Mouse (Mus musculus): ENCODE results near the gene Maz. TPM values are rescaled to one million over a fixed set of nuclear protein-coding genes. Genes with fewer than 3 reads are reported as not detected.

The Maz gene
- polyA plus RNA-seq, 1 experiment from 2014 or later, result 66.9 TPM

DNA sequence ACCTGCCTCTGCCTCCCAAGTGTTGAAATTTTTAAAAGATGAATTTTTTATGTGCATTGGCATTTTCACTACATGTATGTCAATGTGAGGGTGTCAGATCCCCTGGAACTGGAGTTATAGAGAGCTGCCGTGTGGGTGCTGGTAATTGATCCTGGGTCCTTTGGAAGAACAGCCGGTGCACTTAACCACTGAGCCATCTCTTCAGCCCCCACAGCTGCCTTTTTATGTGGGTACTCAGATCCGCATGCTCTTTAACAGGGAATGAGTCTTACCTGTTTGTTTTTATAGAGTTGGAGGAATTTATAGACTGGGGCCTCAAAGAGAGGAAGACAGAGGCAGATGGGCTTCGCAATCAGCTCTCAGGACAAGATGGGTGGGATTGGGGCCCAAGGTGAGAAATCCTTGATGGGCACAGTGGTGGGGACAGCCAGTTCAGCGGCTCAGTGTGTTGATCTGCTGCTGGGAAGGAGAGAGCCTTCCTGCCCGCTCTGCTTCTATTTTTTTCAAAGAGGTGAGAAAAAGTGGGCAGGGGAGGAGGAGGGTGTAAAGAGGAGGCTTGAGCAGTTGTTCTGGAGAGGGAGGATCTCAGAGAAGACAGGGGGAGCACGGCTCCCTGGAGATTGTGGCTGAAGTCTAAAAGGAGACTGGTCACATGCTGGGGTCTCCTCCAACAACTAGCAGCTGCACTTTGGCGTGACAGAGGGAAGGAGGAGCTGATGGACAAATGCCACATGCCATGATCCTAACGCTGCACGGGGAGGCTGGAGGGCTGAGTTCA, 42.0 kb downstream of the Maz start:
- H3K36me3 ChIP-seq, result peaks cover 20% of the 10 kb centered on the region
- 0 out of 2 replicates have a peak overlapping the region, but pooled peaks have one; percentile 3 for H3K27ac ChIP-seq
- WGBS, result 41% methylated on average over 10 of the region's 10 CpGs
- DNase-seq (ENCODE audit: low spot score), result no peak
- no peak overlapping the region for H3K4me3 ChIP-seq
- peaks cover 19% of the 10 kb centered on the region; the same call in 1 of the 2 replicates for H3K27me3 ChIP-seq (ENCODE audit: insufficient read depth, poor library complexity, severe bottlenecking)
- H3K9me3 ChIP-seq, result no peaks in the 10 kb centered on the region
- H3K4me1 ChIP-seq, result 0 out of 2 replicates have a peak, but pooled peaks cover 12% of the 10 kb centered on the region

DNA sequence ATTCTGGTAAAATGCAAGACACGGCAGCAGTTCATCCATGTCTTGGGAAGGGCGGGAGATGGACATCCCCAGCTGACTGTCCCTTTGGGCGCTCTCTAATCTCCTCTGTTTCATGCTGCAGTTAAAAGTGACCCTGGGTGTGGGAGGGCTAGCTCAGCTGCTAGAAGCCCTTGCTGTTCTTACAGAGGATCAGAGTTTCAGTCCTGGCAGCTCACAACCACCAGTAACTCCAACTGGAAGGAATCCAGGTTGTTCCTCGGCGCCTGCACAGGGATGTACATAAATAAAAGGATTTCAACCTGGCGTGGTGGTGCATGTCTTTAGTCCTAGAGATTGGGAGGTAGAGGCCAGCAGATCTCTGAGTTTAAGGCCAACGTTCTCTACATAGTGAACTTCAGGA, 43.7 kb downstream of the Maz start:
- H3K36me3 ChIP-seq, result peaks cover 31% of the 10 kb centered on the region
- WGBS, result 73% methylated on average over 7 of the region's 7 CpGs

DNA sequence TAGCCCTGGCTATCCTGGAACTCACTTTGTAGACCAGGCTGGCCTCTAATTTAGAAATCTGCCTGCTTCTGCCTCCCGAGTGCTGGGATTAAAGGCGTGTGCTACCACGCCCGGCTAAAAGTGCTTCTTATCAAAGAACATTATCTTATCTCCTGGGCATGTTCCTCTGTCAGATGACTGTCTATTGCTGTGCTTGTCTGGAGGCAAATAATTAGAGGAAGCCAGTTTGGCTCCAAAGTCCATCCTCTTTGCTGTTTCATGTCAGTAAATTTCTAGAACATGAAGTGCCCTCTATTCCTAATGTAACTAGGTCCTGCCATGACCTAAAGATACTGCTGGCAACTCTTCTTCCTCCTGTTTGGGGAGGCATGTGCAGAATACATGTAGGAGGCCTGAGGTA, 44.8 kb downstream of the Maz start:
- Histone ChIP-seq H3K9me3 (no peaks in the 10 kb centered on the region), H3K36me3 (peaks cover 36% of the 10 kb centered on the region), H3K4me1 (peaks cover 18% of the 10 kb centered on the region), H3K27ac (no peak overlapping the region), H3K27me3 (ENCODE audit: insufficient read depth, poor library complexity, severe bottlenecking) (peaks cover under 1% of the 10 kb centered on the region; the same call in 1 of the 2 replicates), H3K4me3 (no peak overlapping the region)
- DNase-seq (ENCODE audit: low spot score), result no peak
- 71% methylated on average over 4 of the region's 4 CpGs for WGBS

More for the DNA sequence above, 43.7 kb downstream of the Maz start:
- Histone ChIP-seq H3K4me3 (no peak overlapping the region), H3K27ac (no peak overlapping the region), H3K4me1 (0 out of 2 replicates have a peak, but pooled peaks cover 15% of the 10 kb centered on the region), H3K9me3 (no peaks in the 10 kb centered on the region), H3K27me3 (ENCODE audit: insufficient read depth, poor library complexity, severe bottlenecking) (peaks cover 6% of the 10 kb centered on the region; the same call in 1 of the 2 replicates)
- DNase-seq (ENCODE audit: low spot score), result no peak

DNA sequence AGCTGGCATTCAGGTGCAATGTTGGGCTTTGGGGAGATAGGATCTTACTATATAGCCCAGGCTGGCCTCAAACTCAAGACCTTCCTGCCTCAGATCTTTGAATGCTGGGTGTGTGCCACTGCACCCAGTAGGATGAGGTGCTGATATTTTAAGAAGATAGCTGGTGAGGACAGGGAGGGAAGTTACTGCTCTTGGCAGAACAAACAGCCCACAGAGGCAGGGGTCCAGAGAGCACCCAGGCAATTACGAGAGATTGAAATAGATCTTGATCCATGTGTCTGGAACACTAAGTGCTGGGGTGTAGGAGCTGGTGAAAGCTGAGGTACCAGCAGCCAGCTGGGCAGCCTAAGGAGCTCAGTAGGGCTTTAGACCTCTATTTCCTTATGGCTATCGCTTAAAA, 45.2 kb downstream of the Maz start:
- Histone ChIP-seq H3K36me3 (peaks cover 36% of the 10 kb centered on the region), H3K9me3 (no peaks in the 10 kb centered on the region), H3K27ac (no peak overlapping the region), H3K4me3 (no peak overlapping the region), H3K27me3 (ENCODE audit: insufficient read depth, poor library complexity, severe bottlenecking) (no peaks in the 10 kb centered on the region), H3K4me1 (peaks cover 21% of the 10 kb centered on the region)
- DNase-seq (ENCODE audit: low spot score), result no peak
- WGBS, result 77% methylated on average over 2 of the region's 2 CpGs

DNA sequence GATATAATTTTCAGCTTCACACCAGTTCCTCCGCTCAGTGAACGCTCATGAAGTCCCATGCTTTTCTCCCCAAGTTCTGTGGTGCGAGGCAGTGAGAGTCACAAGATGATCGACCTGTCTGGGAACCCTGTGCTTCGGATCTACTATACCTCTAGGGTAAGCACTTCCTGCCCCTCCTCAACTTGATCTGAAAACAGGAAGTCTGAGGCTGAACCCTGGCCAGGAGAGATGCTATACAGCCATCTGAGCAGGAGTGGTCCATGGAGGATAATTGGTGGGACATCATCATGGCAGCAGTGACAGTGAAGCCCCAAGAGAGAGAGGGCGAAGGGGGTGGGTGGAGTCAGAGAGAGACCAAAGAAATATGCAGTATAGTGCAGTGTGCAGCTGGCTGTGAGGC, 48.0 kb downstream of the Maz start:
- DNase-seq (ENCODE audit: low spot score), result no peak
- WGBS, result 89% methylated on average over 6 of the region's 6 CpGs

DNA sequence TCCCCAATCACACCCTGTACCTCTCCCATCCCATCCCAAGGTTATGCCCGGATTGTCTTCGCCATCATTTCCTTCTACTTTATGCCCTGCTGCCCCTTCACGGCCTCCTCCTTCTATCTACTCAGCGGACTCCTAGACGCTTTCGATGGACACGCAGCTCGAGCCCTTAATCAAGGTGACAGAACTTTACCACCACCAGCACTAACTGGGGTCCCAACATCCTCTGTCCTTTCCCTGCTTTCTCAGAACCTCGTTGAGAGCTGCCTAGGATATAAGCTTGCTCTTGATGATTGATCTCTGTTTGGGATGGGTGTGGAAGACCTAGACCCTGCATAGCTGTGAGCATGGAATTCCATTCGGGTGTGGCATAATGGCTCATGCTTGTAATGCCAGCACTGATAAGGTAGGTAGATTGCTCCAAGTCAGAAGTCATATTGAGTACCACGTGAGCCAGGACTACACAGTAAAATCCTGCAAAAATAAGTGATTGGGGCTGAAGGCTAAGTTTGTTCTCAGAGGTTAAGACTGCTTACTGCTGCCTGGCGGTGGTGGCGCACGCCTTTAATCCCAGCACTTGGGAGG, 49.9 kb downstream of the Maz start:
- WGBS, result 25% methylated on average over 14 of the region's 14 CpGs
- no peak for DNase-seq (ENCODE audit: low spot score)

More for the DNA sequence above, 48.0 kb downstream of the Maz start:
- peaks cover 16% of the 10 kb centered on the region for H3K4me1 ChIP-seq
- H3K4me3 ChIP-seq, result no peak overlapping the region
- no peaks in the 10 kb centered on the region for H3K9me3 ChIP-seq
- H3K27ac ChIP-seq, result no peak overlapping the region
- H3K27me3 ChIP-seq (ENCODE audit: insufficient read depth, poor library complexity, severe bottlenecking), result no peaks in the 10 kb centered on the region
- H3K36me3 ChIP-seq, result peaks cover 36% of the 10 kb centered on the region

DNA sequence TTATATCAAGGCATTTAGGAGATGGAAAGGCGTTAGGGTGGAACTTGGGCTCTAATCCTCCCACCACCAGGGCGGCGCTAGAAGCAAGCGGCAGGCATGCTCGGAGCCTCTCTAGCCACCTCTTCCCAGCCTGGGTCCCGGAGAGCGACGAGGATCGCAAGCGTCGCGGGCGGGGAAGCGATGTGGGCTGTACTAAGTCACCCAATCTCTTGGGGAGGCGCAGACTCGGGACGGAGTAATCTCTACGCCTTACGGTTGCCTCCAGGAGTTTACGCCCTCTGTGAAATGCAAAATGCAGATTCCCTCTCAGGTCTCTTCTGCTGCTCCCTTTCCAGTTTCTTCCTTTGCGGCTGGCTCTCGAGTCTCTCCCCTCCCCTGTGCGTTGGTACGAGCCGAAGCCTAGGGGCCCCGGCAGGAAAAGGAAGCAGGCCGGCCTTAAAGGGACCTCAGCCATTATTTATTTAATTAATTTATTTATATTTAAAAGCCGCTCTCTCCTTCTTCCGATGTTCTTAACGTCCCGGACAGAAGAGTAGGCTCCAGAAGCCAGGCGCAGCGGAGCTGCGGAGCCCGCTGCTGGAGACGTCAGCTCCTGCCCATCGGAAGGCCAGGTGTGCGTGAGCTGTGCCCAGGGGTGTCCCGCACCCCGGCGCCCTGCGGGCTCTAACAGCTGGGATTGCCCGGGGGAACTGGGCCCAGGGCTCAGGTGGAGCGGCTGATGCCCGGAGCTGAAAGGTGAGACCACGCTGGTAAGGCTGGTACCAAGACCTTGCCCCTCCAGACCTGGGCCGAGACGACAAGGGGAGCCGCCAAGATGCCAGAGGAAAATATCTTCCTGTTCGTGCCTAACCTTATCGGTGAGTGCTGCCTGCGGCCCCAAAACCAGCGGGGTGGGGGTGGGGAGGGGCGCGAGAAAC, 50.6 kb downstream of the Maz start, which contains the start of gene Cdiptos:
Cdiptos (minus strand) TSS at position 149 of the 917 bp plus-strand sequence.
- Histone ChIP-seq H3K27me3 (ENCODE audit: insufficient read depth, poor library complexity, severe bottlenecking) (no peaks in the 10 kb centered on the region), H3K36me3 (peaks cover 35% of the 10 kb centered on the region), H3K27ac (peak within 1 kb of the TSS; percentile 96), H3K9me3 (no peaks in the 10 kb centered on the region), H3K4me1 (peaks cover 16% of the 10 kb centered on the region), H3K4me3 (peak within 1 kb of the TSS; percentile 91)
- peak; percentile 98 for DNase-seq (ENCODE audit: low spot score)
- under 1% methylated on average over 55 of the region's 55 CpGs for WGBS

More for the DNA sequence above, 49.9 kb downstream of the Maz start:
- H3K36me3 ChIP-seq, result peaks cover 36% of the 10 kb centered on the region
- peak overlapping the region; percentile 96 for H3K27ac ChIP-seq
- peaks cover 16% of the 10 kb centered on the region for H3K4me1 ChIP-seq
- no peaks in the 10 kb centered on the region for H3K9me3 ChIP-seq
- H3K27me3 ChIP-seq (ENCODE audit: insufficient read depth, poor library complexity, severe bottlenecking), result no peaks in the 10 kb centered on the region
- peak overlapping the region; percentile 91 for H3K4me3 ChIP-seq

DNA sequence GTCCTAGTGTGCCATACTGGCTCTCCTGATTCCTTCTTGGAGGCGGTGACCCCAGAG, 51.1 kb downstream of the Maz start, which contains the start of gene Cdipt:
Cdipt (plus strand) TSS at position 22 of the 57 bp plus-strand sequence.
- Histone ChIP-seq H3K27me3 (ENCODE audit: insufficient read depth, poor library complexity, severe bottlenecking) (no peaks in the 10 kb centered on the region), H3K27ac (peak within 1 kb of the TSS; percentile 96), H3K4me3 (peak within 1 kb of the TSS; percentile 91), H3K9me3 (no peaks in the 10 kb centered on the region), H3K36me3 (peaks cover 30% of the 10 kb centered on the region), H3K4me1 (peaks cover 16% of the 10 kb centered on the region)
- DNase-seq (ENCODE audit: low spot score), result no peak
- 4% methylated on average over 1 of the region's 1 CpGs for WGBS

DNA sequence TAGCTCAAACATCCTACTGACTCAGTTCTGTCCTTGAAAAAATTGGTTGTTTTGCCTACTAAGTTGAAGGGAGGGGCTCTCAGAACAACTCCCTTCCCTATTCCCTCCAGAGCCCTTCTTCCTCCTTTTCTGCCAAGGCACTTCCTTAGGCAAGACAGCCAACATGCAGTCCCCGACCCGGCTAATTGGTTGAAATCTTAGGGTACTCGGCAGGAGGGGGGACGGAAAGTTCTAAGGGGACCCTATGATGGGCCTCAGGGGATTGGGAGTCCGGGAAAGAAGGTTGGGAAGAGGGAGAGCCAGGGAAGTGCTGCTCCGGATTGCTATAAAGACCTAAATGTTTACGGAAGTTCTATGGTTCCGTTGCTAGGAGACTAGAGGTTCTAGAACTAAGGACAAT, 51.3 kb downstream of the Maz start:
- Histone ChIP-seq H3K27ac (peak overlapping the region; percentile 96), H3K9me3 (no peaks in the 10 kb centered on the region), H3K4me3 (peak overlapping the region; percentile 91), H3K27me3 (ENCODE audit: insufficient read depth, poor library complexity, severe bottlenecking) (no peaks in the 10 kb centered on the region), H3K4me1 (peaks cover 16% of the 10 kb centered on the region), H3K36me3 (peaks cover 29% of the 10 kb centered on the region)
- 7% methylated on average over 8 of the region's 8 CpGs for WGBS
- DNase-seq (ENCODE audit: low spot score), result no peak

Small RNA genes within 50 kb of the gene (microRNA-seq; reads per million reads assigned to microRNA genes)
- not detected for gene Gm44343

Other genes with a start within 250 kb of the Maz start
- 0.23 and 0.53 TPM in 2 replicates for gene Tbx6, start 245.6 kb downstream of the Maz start, polyA plus RNA-seq (2016; fragmentation: Nextera tagmentation; extraction: Ambion mirVana)
- gene Ppp4c, start 234.5 kb downstream of the Maz start, polyA plus RNA-seq (2016; fragmentation: Nextera tagmentation; extraction: Ambion mirVana), result 233 and 325 TPM in 2 replicates
- gene Fam57b, start 229.4 kb downstream of the Maz start, polyA plus RNA-seq (2016; fragmentation: Nextera tagmentation; extraction: Ambion mirVana), result 0.06 and 0.38 TPM in 2 replicates
- not detected in 2 replicates for gene 4930451I11Rik, start 195.4 kb downstream of the Maz start, polyA plus RNA-seq (2016; fragmentation: Nextera tagmentation; extraction: Ambion mirVana)
- gene Doc2a, start 179.6 kb downstream of the Maz start, polyA plus RNA-seq (2016; fragmentation: Nextera tagmentation; extraction: Ambion mirVana), result 0.28 and 0.64 TPM in 2 replicates
- 31.1 and 35.0 TPM in 2 replicates for gene Hirip3, start 165.1 kb downstream of the Maz start, polyA plus RNA-seq (2016; fragmentation: Nextera tagmentation; extraction: Ambion mirVana)
- 79.1 and 92.0 TPM in 2 replicates for gene Ino80e, start 164.7 kb downstream of the Maz start, polyA plus RNA-seq (2016; fragmentation: Nextera tagmentation; extraction: Ambion mirVana)
- 33.2 and 39.2 TPM in 2 replicates for gene Taok2, start 142.3 kb downstream of the Maz start, polyA plus RNA-seq (2016; fragmentation: Nextera tagmentation; extraction: Ambion mirVana)
- 18.6 and 20.7 TPM in 2 replicates for gene Tmem219, start 104.1 kb downstream of the Maz start, polyA plus RNA-seq (2016; fragmentation: Nextera tagmentation; extraction: Ambion mirVana)
- 15.5 and 21.3 TPM in 2 replicates for gene Kctd13, start 98.2 kb downstream of the Maz start, polyA plus RNA-seq (2016; fragmentation: Nextera tagmentation; extraction: Ambion mirVana)
- gene Asphd1, start 77.5 kb downstream of the Maz start, polyA plus RNA-seq (2016; fragmentation: Nextera tagmentation; extraction: Ambion mirVana), result not detected in 2 replicates
- 0.15 and 0.35 TPM in 2 replicates for gene Sez6l2, start 76.5 kb downstream of the Maz start, polyA plus RNA-seq (2016; fragmentation: Nextera tagmentation; extraction: Ambion mirVana)
- 87.4 and 89.3 TPM in 2 replicates for gene Cdipt, start 51.1 kb downstream of the Maz start, polyA plus RNA-seq (2016; fragmentation: Nextera tagmentation; extraction: Ambion mirVana)
- gene Cdiptos, start 50.9 kb downstream of the Maz start, polyA plus RNA-seq (2016; fragmentation: Nextera tagmentation; extraction: Ambion mirVana), result 1.3 and 1.5 TPM in 2 replicates
- gene Mvp, start 12.4 kb downstream of the Maz start, polyA plus RNA-seq (2016; fragmentation: Nextera tagmentation; extraction: Ambion mirVana), result 8.4 and 9.9 TPM in 2 replicates
- 0.41 TPM in 1 of 2 replicates, not detected in the other for gene Pagr1b, start 10.6 kb downstream of the Maz start, polyA plus RNA-seq (2016; fragmentation: Nextera tagmentation; extraction: Ambion mirVana)
- gene Pagr1a, start 9.7 kb downstream of the Maz start, polyA plus RNA-seq (2016; fragmentation: Nextera tagmentation; extraction: Ambion mirVana), result 64.1 and 99.6 TPM in 2 replicates
- 20.6 and 46.6 TPM in 2 replicates for gene Gm42742, start 5.9 kb downstream of the Maz start, polyA plus RNA-seq (2016; fragmentation: Nextera tagmentation; extraction: Ambion mirVana)
- gene Prrt2, start 5.8 kb downstream of the Maz start, polyA plus RNA-seq (2016; fragmentation: Nextera tagmentation; extraction: Ambion mirVana), result 2.4 and 3.2 TPM in 2 replicates
- gene Kif22, start 15.4 kb upstream of the Maz start, polyA plus RNA-seq (2016; fragmentation: Nextera tagmentation; extraction: Ambion mirVana), result 110 and 145 TPM in 2 replicates
- not detected in 2 replicates for gene Zg16, start 60.3 kb upstream of the Maz start, polyA plus RNA-seq (2016; fragmentation: Nextera tagmentation; extraction: Ambion mirVana)
- 0.73 and 1.0 TPM in 2 replicates for gene AI467606, start 64.3 kb upstream of the Maz start, polyA plus RNA-seq (2016; fragmentation: Nextera tagmentation; extraction: Ambion mirVana)
- 7.2 and 14.5 TPM in 2 replicates for gene Qprt, start 95.2 kb upstream of the Maz start, polyA plus RNA-seq (2016; fragmentation: Nextera tagmentation; extraction: Ambion mirVana)
- 0.06 and 0.50 TPM in 2 replicates for gene Spn, start 110.8 kb upstream of the Maz start, polyA plus RNA-seq (2016; fragmentation: Nextera tagmentation; extraction: Ambion mirVana)
- 49.1 and 61.0 TPM in 2 replicates for gene Cd2bp2, start 169.0 kb upstream of the Maz start, polyA plus RNA-seq (2016; fragmentation: Nextera tagmentation; extraction: Ambion mirVana)
- gene Tbc1d10b, start 181.4 kb upstream of the Maz start, polyA plus RNA-seq (2016; fragmentation: Nextera tagmentation; extraction: Ambion mirVana), result 26.4 and 28.3 TPM in 2 replicates
- 40.4 and 51.1 TPM in 2 replicates for gene Mylpf, start 181.9 kb upstream of the Maz start, polyA plus RNA-seq (2016; fragmentation: Nextera tagmentation; extraction: Ambion mirVana)
- gene Zfp553, start 206.0 kb upstream of the Maz start, polyA plus RNA-seq (2016; fragmentation: Nextera tagmentation; extraction: Ambion mirVana), result 30.5 and 42.9 TPM in 2 replicates
- gene Sept1, start 206.1 kb upstream of the Maz start, polyA plus RNA-seq (2016; fragmentation: Nextera tagmentation; extraction: Ambion mirVana), result 21.2 and 25.4 TPM in 2 replicates
- 41.3 and 44.6 TPM in 2 replicates for gene Zfp771, start 217.2 kb upstream of the Maz start, polyA plus RNA-seq (2016; fragmentation: Nextera tagmentation; extraction: Ambion mirVana)
- 222 and 262 TPM in 2 replicates for gene Dctpp1, start 233.7 kb upstream of the Maz start, polyA plus RNA-seq (2016; fragmentation: Nextera tagmentation; extraction: Ambion mirVana)
- gene Sephs2, start 247.0 kb upstream of the Maz start, polyA plus RNA-seq (2016; fragmentation: Nextera tagmentation; extraction: Ambion mirVana), result 79.9 and 88.3 TPM in 2 replicates